Mouse (Mus musculus) retina, embryonic 14.5 days (tissue): ENCODE data around the gene Mrpl39.

Source experiments
- DNase-seq: peaks from one replicate; pipeline ENCODE4 v3.0.0-alpha.2; 2015; ENCODE audit warnings: low spot score

Gene Mrpl39

GRCm38 (mm10) chr16:84698708-84699107 is 36.8 kb downstream of the Mrpl39 start:
- no peak for DNase-seq

GRCm38 (mm10) chr16:84696178-84696577 is 39.4 kb downstream of the Mrpl39 start:
- DNase-seq = no peak

- no peak for DNase-seq
Measured at GRCm38 (mm10) chr16:84681991-84682390, 53.6 kb downstream of the Mrpl39 start.

- no peak for DNase-seq
Measured at GRCm38 (mm10) chr16:84680760-84681159, 54.8 kb downstream of the Mrpl39 start.

- DNase-seq = no peak
Measured at GRCm38 (mm10) chr16:84677292-84677691, 58.2 kb downstream of the Mrpl39 start.
